Mouse (Mus musculus): ENCODE measurements at regions not wholly inside any gene's neighbourhood (a gene's known extent, or its start where the extent isn't known, plus 50 kb on each side); places are given as distances from the start of the nearest gene placed in this dataset.

GRCm38 (mm10) chr1:179906115-179906514 is 54.2 kb upstream of the Cdc42bpa start:
- no peaks in the 10 kb centered on the region for H3K36me3 ChIP-seq (replicated peaks; ENCODE audit: control insufficient read depth, insufficient read depth)
- H3K4me2 ChIP-seq (replicated peaks) = no peak overlapping the region
- H3K4me1 ChIP-seq (replicated peaks; ENCODE audit: control insufficient read depth, insufficient read depth, low read length) = no peaks in the 10 kb centered on the region
- no peaks in the 10 kb centered on the region for H3K9me3 ChIP-seq (ENCODE audit: control insufficient read depth, low read length)
- no peaks in the 10 kb centered on the region for H3K27me3 ChIP-seq (ENCODE audit: control insufficient read depth, insufficient read depth, low read length)
- no peak for ATAC-seq (ENCODE audit: low FRiP score)
- no peak for DNase-seq (ENCODE audit: low spot score)
- no peak overlapping the region for H3K27ac ChIP-seq
- H3K4me3 ChIP-seq (replicated peaks; ENCODE audit: low read length) = no peak overlapping the region
- H3K9ac ChIP-seq = no peak overlapping the region
- WGBS = 90% methylated on average over 5 of the region's 5 CpGs

GRCm38 (mm10) chr1:179892711-179893110 is 67.6 kb upstream of the Cdc42bpa start:
- no peak overlapping the region for H3K27ac ChIP-seq
- no peaks in the 10 kb centered on the region for H3K4me1 ChIP-seq (replicated peaks; ENCODE audit: control insufficient read depth, insufficient read depth, low read length)
- H3K9ac ChIP-seq = no peak overlapping the region
- no peaks in the 10 kb centered on the region for H3K9me3 ChIP-seq (ENCODE audit: control insufficient read depth, low read length)
- WGBS = 91% methylated on average over 6 of the region's 6 CpGs
- ATAC-seq (ENCODE audit: low FRiP score) (no peak), DNase-seq (ENCODE audit: low spot score) (no peak)
- H3K36me3 ChIP-seq (replicated peaks; ENCODE audit: control insufficient read depth, insufficient read depth) = no peaks in the 10 kb centered on the region
- H3K27me3 ChIP-seq (ENCODE audit: control insufficient read depth, insufficient read depth, low read length) = no peaks in the 10 kb centered on the region
- no peak overlapping the region for H3K4me3 ChIP-seq (replicated peaks; ENCODE audit: low read length)
- H3K4me2 ChIP-seq (replicated peaks) = no peak overlapping the region

GRCm38 (mm10) chr1:179887921-179888320 is 72.4 kb upstream of the Cdc42bpa start:
- Histone ChIP-seq H3K9ac (no peak overlapping the region), H3K4me3 (replicated peaks; ENCODE audit: low read length) (no peak overlapping the region), H3K27ac (no peak overlapping the region), H3K36me3 (replicated peaks; ENCODE audit: control insufficient read depth, insufficient read depth) (no peaks in the 10 kb centered on the region), H3K4me2 (replicated peaks) (no peak overlapping the region), H3K27me3 (ENCODE audit: control insufficient read depth, insufficient read depth, low read length) (no peaks in the 10 kb centered on the region), H3K9me3 (ENCODE audit: control insufficient read depth, low read length) (no peaks in the 10 kb centered on the region), H3K4me1 (replicated peaks; ENCODE audit: control insufficient read depth, insufficient read depth, low read length) (no peaks in the 10 kb centered on the region)
- ATAC-seq (ENCODE audit: low FRiP score) (no peak), DNase-seq (ENCODE audit: low spot score) (no peak)
- 76% methylated on average over 9 of the region's 9 CpGs for WGBS

- no peak for DNase-seq (ENCODE audit: low spot score)
- no peaks in the 10 kb centered on the region for H3K9me3 ChIP-seq (ENCODE audit: control insufficient read depth, low read length)
- ATAC-seq (ENCODE audit: low FRiP score) = no peak
- H3K9ac ChIP-seq = no peak overlapping the region
- WGBS = 80% methylated on average over 5 of the region's 5 CpGs
- H3K4me1 ChIP-seq (replicated peaks; ENCODE audit: control insufficient read depth, insufficient read depth, low read length) = no peaks in the 10 kb centered on the region
- no peaks in the 10 kb centered on the region for H3K27me3 ChIP-seq (ENCODE audit: control insufficient read depth, insufficient read depth, low read length)
- H3K27ac ChIP-seq = no peak overlapping the region
- no peak overlapping the region for H3K4me2 ChIP-seq (replicated peaks)
- no peaks in the 10 kb centered on the region for H3K36me3 ChIP-seq (replicated peaks; ENCODE audit: control insufficient read depth, insufficient read depth)
- H3K4me3 ChIP-seq (replicated peaks; ENCODE audit: low read length) = no peak overlapping the region
Measured at GRCm38 (mm10) chr1:179881222-179881621, 77.7 kb upstream of the Ahctf1 start.

DNA sequence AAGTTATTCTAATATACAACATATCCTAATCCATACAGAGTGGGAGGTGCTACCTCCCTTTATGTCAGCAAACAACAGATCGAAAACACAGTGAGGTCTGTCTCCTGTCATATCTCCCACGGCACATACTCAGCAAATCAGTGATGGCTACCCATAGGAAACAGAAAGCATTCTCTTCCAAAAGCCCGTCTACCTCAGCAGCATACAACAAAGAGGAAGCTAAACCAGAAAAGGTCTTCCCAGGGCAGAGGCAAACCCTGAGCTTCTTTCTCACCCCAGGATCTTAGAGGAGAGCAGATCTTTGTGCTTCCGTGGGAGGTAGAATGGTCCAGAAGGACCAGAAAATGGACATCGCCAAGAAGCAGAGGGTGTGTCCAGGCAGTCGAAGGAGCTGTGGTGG is 74.4 kb upstream of the Ahctf1 start:
- 81% methylated on average over 6 of the region's 6 CpGs for WGBS
- H3K4me2 ChIP-seq (replicated peaks) = no peak overlapping the region

GRCm38 (mm10) chr1:179873772-179874555 is 70.5 kb upstream of the Ahctf1 start:
- Histone ChIP-seq H3K36me3 (replicated peaks; ENCODE audit: control insufficient read depth, insufficient read depth) (no peaks in the 10 kb centered on the region), H3K27ac (no peak overlapping the region), H3K4me2 (replicated peaks) (no peak overlapping the region), H3K4me3 (replicated peaks; ENCODE audit: low read length) (no peak overlapping the region), H3K9ac (no peak overlapping the region), H3K27me3 (ENCODE audit: control insufficient read depth, insufficient read depth, low read length) (no peaks in the 10 kb centered on the region), H3K4me1 (replicated peaks; ENCODE audit: control insufficient read depth, insufficient read depth, low read length) (no peaks in the 10 kb centered on the region), H3K9me3 (ENCODE audit: control insufficient read depth, low read length) (no peaks in the 10 kb centered on the region)
- WGBS = 86% methylated on average over 12 of the region's 12 CpGs
- DNase-seq (ENCODE audit: low spot score) (no peak), ATAC-seq (ENCODE audit: low FRiP score) (no peak)

More for the DNA sequence above, 74.4 kb upstream of the Ahctf1 start:
- DNase-seq (ENCODE audit: low spot score) (no peak), ATAC-seq (ENCODE audit: low FRiP score) (no peak)
- Histone ChIP-seq H3K9me3 (ENCODE audit: control insufficient read depth, low read length) (no peaks in the 10 kb centered on the region), H3K36me3 (replicated peaks; ENCODE audit: control insufficient read depth, insufficient read depth) (no peaks in the 10 kb centered on the region), H3K4me1 (replicated peaks; ENCODE audit: control insufficient read depth, insufficient read depth, low read length) (no peaks in the 10 kb centered on the region), H3K9ac (no peak overlapping the region), H3K27me3 (ENCODE audit: control insufficient read depth, insufficient read depth, low read length) (no peaks in the 10 kb centered on the region), H3K27ac (no peak overlapping the region), H3K4me3 (replicated peaks; ENCODE audit: low read length) (no peak overlapping the region)

GRCm38 (mm10) chr1:179871961-179872360 is 68.5 kb upstream of the Ahctf1 start:
- 90% methylated on average over 3 of the region's 3 CpGs for WGBS
- H3K9ac ChIP-seq = no peak overlapping the region
- no peak for DNase-seq (ENCODE audit: low spot score)
- no peaks in the 10 kb centered on the region for H3K4me1 ChIP-seq (replicated peaks; ENCODE audit: control insufficient read depth, insufficient read depth, low read length)
- no peak overlapping the region for H3K27ac ChIP-seq
- H3K4me2 ChIP-seq (replicated peaks) = no peak overlapping the region
- no peaks in the 10 kb centered on the region for H3K9me3 ChIP-seq (ENCODE audit: control insufficient read depth, low read length)
- H3K36me3 ChIP-seq (replicated peaks; ENCODE audit: control insufficient read depth, insufficient read depth) = no peaks in the 10 kb centered on the region
- ATAC-seq (ENCODE audit: low FRiP score) = no peak
- H3K27me3 ChIP-seq (ENCODE audit: control insufficient read depth, insufficient read depth, low read length) = no peaks in the 10 kb centered on the region
- no peak overlapping the region for H3K4me3 ChIP-seq (replicated peaks; ENCODE audit: low read length)

GRCm38 (mm10) chr1:179868656-179869055 is 65.2 kb upstream of the Ahctf1 start:
- 92% methylated on average over 9 of the region's 9 CpGs for WGBS
- Histone ChIP-seq H3K36me3 (replicated peaks; ENCODE audit: control insufficient read depth, insufficient read depth) (no peaks in the 10 kb centered on the region), H3K4me2 (replicated peaks) (no peak overlapping the region), H3K9me3 (ENCODE audit: control insufficient read depth, low read length) (no peaks in the 10 kb centered on the region), H3K27ac (no peak overlapping the region), H3K4me3 (replicated peaks; ENCODE audit: low read length) (no peak overlapping the region), H3K9ac (no peak overlapping the region), H3K4me1 (replicated peaks; ENCODE audit: control insufficient read depth, insufficient read depth, low read length) (no peaks in the 10 kb centered on the region), H3K27me3 (ENCODE audit: control insufficient read depth, insufficient read depth, low read length) (no peaks in the 10 kb centered on the region)
- DNase-seq (ENCODE audit: low spot score) = no peak
- ATAC-seq (ENCODE audit: low FRiP score) = no peak

GRCm38 (mm10) chr1:179867493-179867892 is 64.0 kb upstream of the Ahctf1 start:
- no peaks in the 10 kb centered on the region for H3K27me3 ChIP-seq (ENCODE audit: control insufficient read depth, insufficient read depth, low read length)
- 98% methylated on average over 4 of the region's 4 CpGs for WGBS
- no peaks in the 10 kb centered on the region for H3K4me1 ChIP-seq (replicated peaks; ENCODE audit: control insufficient read depth, insufficient read depth, low read length)

More at GRCm38 (mm10) chr1:179867493-179867892, 64.0 kb upstream of the Ahctf1 start:
- DNase-seq (ENCODE audit: low spot score) (no peak), ATAC-seq (ENCODE audit: low FRiP score) (no peak)
- Histone ChIP-seq H3K4me3 (replicated peaks; ENCODE audit: low read length) (no peak overlapping the region), H3K9me3 (ENCODE audit: control insufficient read depth, low read length) (no peaks in the 10 kb centered on the region), H3K9ac (no peak overlapping the region), H3K36me3 (replicated peaks; ENCODE audit: control insufficient read depth, insufficient read depth) (no peaks in the 10 kb centered on the region), H3K27ac (no peak overlapping the region), H3K4me2 (replicated peaks) (no peak overlapping the region)
